Mouse (Mus musculus): ENCODE results near the gene Flywch1. TPM values are rescaled to one million over a fixed set of nuclear protein-coding genes. Genes with fewer than 3 reads are reported as not detected.

Flywch1 gene
- polyA plus RNA-seq, 1 experiment from 2014 or later = 74.7 TPM

GRCm38 (mm10) chr17:23725999-23726757 is 45.2 kb downstream of the Flywch1 start, which contains the start of gene Pkmyt1:
TSS of gene Pkmyt1 (plus strand) at chr17:23726336.
- Histone ChIP-seq H3K4me2 (ENCODE audit: low read length) (peak within 1 kb of the TSS; percentile 88), H3K4me1 (replicated peaks; ENCODE audit: insufficient read depth, low read length) (peaks cover 4% of the 10 kb centered on the region; the same call in 1 of the 2 replicates), H3K27me3 (ENCODE audit: insufficient read depth, low read length) (no peaks in the 10 kb centered on the region), H3K27ac (peak within 1 kb of the TSS; percentile 84), H3K9ac (ENCODE audit: low read depth, low read length) (peak within 1 kb of the TSS; percentile 73), H3K4me3 (replicated peaks; ENCODE audit: low read depth, low read length) (peak within 1 kb of the TSS; percentile 76), H3K9me3 (replicated peaks; ENCODE audit: low read length) (no peaks in the 10 kb centered on the region), H3K36me3 (ENCODE audit: insufficient read depth, low read length) (no peaks in the 10 kb centered on the region)
- 1% methylated on average over 69 of the region's 73 CpGs for WGBS
- ATAC-seq (replicated peaks; ENCODE audit: low FRiP score, low read depth) = peak; percentile 93
- peak; percentile 29; the same call in 1 of the 2 replicates for TF ChIP-seq CTCF (IDR thresholded peaks at IDR 0.05; ENCODE audit: low read depth)
- DNase-seq (ENCODE audit: low spot score) = peak; percentile 96

DNA sequence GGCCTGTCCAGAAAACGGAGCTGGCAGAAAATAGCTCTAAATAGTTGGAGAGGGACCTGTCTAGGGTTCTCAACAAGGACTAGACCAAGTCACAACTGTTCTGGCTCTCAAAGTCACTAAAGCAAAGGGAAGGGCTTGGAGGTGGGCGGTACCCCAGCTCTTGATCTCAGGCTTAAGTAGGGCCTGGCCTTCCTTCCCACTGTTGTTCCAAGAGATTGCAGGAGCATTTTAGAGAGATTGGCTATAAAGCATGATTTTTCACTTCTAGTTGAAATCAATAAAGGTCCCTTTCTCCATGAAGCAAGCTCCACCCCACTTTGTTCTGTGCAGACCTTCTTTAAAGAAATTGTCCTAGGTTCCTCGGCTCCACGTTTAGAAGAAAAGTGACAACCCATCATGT is 45.9 kb downstream of the Flywch1 start:
- WGBS = 55% methylated on average over 4 of the region's 4 CpGs
- H3K27me3 ChIP-seq (ENCODE audit: insufficient read depth, low read length) = no peaks in the 10 kb centered on the region
- peak overlapping the region; percentile 52 for H3K9ac ChIP-seq (ENCODE audit: low read depth, low read length)
- no peaks in the 10 kb centered on the region for H3K36me3 ChIP-seq (ENCODE audit: insufficient read depth, low read length)
- H3K4me2 ChIP-seq (ENCODE audit: low read length) = peak overlapping the region; percentile 88
- DNase-seq (ENCODE audit: low spot score) (no peak), ATAC-seq (replicated peaks; ENCODE audit: low FRiP score, low read depth) (no peak)
- H3K27ac ChIP-seq = peak overlapping the region; percentile 64; the same call in 1 of the 2 replicates
- no peaks in the 10 kb centered on the region for H3K9me3 ChIP-seq (replicated peaks; ENCODE audit: low read length)
- TF ChIP-seq CTCF (IDR thresholded peaks at IDR 0.05; ENCODE audit: low read depth) = no peak
- H3K4me3 ChIP-seq (replicated peaks; ENCODE audit: low read depth, low read length) = peak overlapping the region; percentile 76; the same call in 1 of the 2 replicates
- H3K4me1 ChIP-seq (replicated peaks; ENCODE audit: insufficient read depth, low read length) = peaks cover 4% of the 10 kb centered on the region; the same call in 1 of the 2 replicates

DNA sequence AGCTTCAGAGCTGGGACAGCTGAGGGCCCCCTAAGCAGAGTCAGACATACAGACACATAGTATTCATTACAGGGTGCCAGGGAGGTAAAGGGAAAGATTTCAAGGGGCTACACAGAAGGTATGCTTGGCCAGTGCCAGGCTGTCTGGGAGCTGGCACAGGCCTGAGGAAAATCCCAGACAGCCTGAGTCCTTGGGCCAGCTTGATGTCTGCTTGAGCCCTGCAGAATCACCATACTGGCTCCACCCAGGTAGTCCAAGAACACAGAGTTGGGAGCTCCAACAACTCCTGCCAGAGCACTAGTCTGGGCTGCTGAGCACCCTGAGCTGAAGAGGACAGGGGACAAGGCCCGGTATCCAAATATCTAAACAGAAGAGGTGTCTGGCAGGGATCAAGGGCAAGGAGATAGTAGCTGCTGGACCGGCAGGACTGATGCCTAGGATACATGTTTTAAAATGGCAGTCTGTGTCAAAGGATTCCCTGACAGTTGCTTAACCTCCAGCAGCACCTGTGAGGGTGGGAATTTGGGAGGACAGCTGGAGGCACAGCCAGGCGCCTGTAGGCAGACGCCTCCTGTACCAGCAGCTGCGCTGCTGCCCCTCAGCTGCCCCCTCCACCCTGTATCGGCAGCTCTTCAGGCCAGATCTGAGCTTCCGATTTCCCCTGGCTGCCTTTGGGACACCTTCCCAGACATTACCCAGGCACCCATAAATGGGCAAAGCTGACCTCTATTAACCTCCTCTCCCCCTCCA is 48.9 kb downstream of the Flywch1 start, which contains the start of gene 1520401A03Rik:
Gene 1520401A03Rik (minus strand): TSS at position 408 of the 750 bp plus-strand sequence.
- Histone ChIP-seq H3K27me3 (ENCODE audit: insufficient read depth, low read length) (no peaks in the 10 kb centered on the region), H3K9me3 (replicated peaks; ENCODE audit: low read length) (no peaks in the 10 kb centered on the region), H3K27ac (no peak within 1 kb of the TSS), H3K4me2 (ENCODE audit: low read length) (no peak within 1 kb of the TSS), H3K4me3 (replicated peaks; ENCODE audit: low read depth, low read length) (no peak within 1 kb of the TSS), H3K36me3 (ENCODE audit: insufficient read depth, low read length) (no peaks in the 10 kb centered on the region), H3K4me1 (replicated peaks; ENCODE audit: insufficient read depth, low read length) (peaks cover 4% of the 10 kb centered on the region; the same call in 1 of the 2 replicates), H3K9ac (ENCODE audit: low read depth, low read length) (0 out of 2 replicates have a peak within 1 kb of the TSS, but pooled peaks have one; percentile 18)
- TF ChIP-seq CTCF (IDR thresholded peaks at IDR 0.05; ENCODE audit: low read depth) = no peak
- DNase-seq (ENCODE audit: low spot score) = no peak
- no peak for ATAC-seq (replicated peaks; ENCODE audit: low FRiP score, low read depth)
- 65% methylated on average over 7 of the region's 7 CpGs for WGBS

- no peak overlapping the region for H3K9ac ChIP-seq (ENCODE audit: low read depth, low read length)
- TF ChIP-seq CTCF (IDR thresholded peaks at IDR 0.05; ENCODE audit: low read depth) = no peak
- WGBS = 77% methylated on average over 2 of the region's 2 CpGs
Observed at GRCm38 (mm10) chr17:23721886-23722285, 49.5 kb downstream of the Flywch1 start.

GRCm38 (mm10) chr17:23719455-23719854 is 51.9 kb downstream of the Flywch1 start:
- 53% methylated on average over 1 of the region's 1 CpGs for WGBS
- Histone ChIP-seq H3K9me3 (replicated peaks; ENCODE audit: low read length) (no peaks in the 10 kb centered on the region), H3K27ac (no peak overlapping the region), H3K9ac (ENCODE audit: low read depth, low read length) (no peak overlapping the region), H3K4me1 (replicated peaks; ENCODE audit: insufficient read depth, low read length) (no peaks in the 10 kb centered on the region), H3K27me3 (ENCODE audit: insufficient read depth, low read length) (no peaks in the 10 kb centered on the region), H3K4me2 (ENCODE audit: low read length) (no peak overlapping the region), H3K4me3 (replicated peaks; ENCODE audit: low read depth, low read length) (no peak overlapping the region), H3K36me3 (ENCODE audit: insufficient read depth, low read length) (no peaks in the 10 kb centered on the region)
- no peak for ATAC-seq (replicated peaks; ENCODE audit: low FRiP score, low read depth)
- DNase-seq (ENCODE audit: low spot score) = no peak
- no peak for TF ChIP-seq CTCF (IDR thresholded peaks at IDR 0.05; ENCODE audit: low read depth)

More at GRCm38 (mm10) chr17:23721886-23722285, 49.5 kb downstream of the Flywch1 start:
- Histone ChIP-seq H3K4me3 (replicated peaks; ENCODE audit: low read depth, low read length) (no peak overlapping the region), H3K4me1 (replicated peaks; ENCODE audit: insufficient read depth, low read length) (peaks cover 4% of the 10 kb centered on the region; the same call in 1 of the 2 replicates), H3K9me3 (replicated peaks; ENCODE audit: low read length) (no peaks in the 10 kb centered on the region), H3K27me3 (ENCODE audit: insufficient read depth, low read length) (no peaks in the 10 kb centered on the region), H3K4me2 (ENCODE audit: low read length) (no peak overlapping the region), H3K36me3 (ENCODE audit: insufficient read depth, low read length) (no peaks in the 10 kb centered on the region), H3K27ac (no peak overlapping the region)
- DNase-seq (ENCODE audit: low spot score) = no peak
- ATAC-seq (replicated peaks; ENCODE audit: low FRiP score, low read depth) = no peak

- Histone ChIP-seq H3K4me2 (ENCODE audit: low read length) (no peak overlapping the region), H3K9me3 (replicated peaks; ENCODE audit: low read length) (no peaks in the 10 kb centered on the region), H3K36me3 (ENCODE audit: insufficient read depth, low read length) (no peaks in the 10 kb centered on the region), H3K27me3 (ENCODE audit: insufficient read depth, low read length) (no peaks in the 10 kb centered on the region), H3K4me1 (replicated peaks; ENCODE audit: insufficient read depth, low read length) (no peaks in the 10 kb centered on the region), H3K9ac (ENCODE audit: low read depth, low read length) (no peak overlapping the region), H3K27ac (no peak overlapping the region), H3K4me3 (replicated peaks; ENCODE audit: low read depth, low read length) (no peak overlapping the region)
- no peak for ATAC-seq (replicated peaks; ENCODE audit: low FRiP score, low read depth)
- 59% methylated on average over 2 of the region's 2 CpGs for WGBS
- no peak for DNase-seq (ENCODE audit: low spot score)
- TF ChIP-seq CTCF (IDR thresholded peaks at IDR 0.05; ENCODE audit: low read depth) = no peak
Observed at GRCm38 (mm10) chr17:23717003-23717402, 54.4 kb downstream of the Flywch1 start.
